Mouse (Mus musculus) common myeloid progenitor, adult 5-6 weeks (primary cell): ENCODE data around the gene Ccp110. TPM values are rescaled to one million over a fixed set of nuclear protein-coding genes. Genes with fewer than 3 reads are reported as not detected.

Experiments
- ATAC-seq: replicated peaks from 2 replicates; pipeline ENCODE4 v1.8.0; 2016; ENCODE audit warnings: low read depth, mild to moderate bottlenecking, moderate TSS enrichment, inconsistent platforms; ENCODE audit not compliant: poor library complexity, severe bottlenecking
- total RNA-seq: library from RNA; stranded (forward); fragments of 200-1000, 187-1606 nt; gene quantifications from 2 replicates; pipeline ENCODE4 v1.2.3, GENCODE M21; 2017

Ccp110 gene
- total RNA-seq, 1 experiment from 2014 or later, result 33.1 TPM

GRCm38 (mm10) chr7:118766119-118766833 lies 53.9 kb downstream of the Ccp110 start:
- ATAC-seq, result peak; percentile 82

GRCm38 (mm10) chr7:118766834-118767224 lies 54.5 kb downstream of the Ccp110 start:
- ATAC-seq, result no peak

DNA sequence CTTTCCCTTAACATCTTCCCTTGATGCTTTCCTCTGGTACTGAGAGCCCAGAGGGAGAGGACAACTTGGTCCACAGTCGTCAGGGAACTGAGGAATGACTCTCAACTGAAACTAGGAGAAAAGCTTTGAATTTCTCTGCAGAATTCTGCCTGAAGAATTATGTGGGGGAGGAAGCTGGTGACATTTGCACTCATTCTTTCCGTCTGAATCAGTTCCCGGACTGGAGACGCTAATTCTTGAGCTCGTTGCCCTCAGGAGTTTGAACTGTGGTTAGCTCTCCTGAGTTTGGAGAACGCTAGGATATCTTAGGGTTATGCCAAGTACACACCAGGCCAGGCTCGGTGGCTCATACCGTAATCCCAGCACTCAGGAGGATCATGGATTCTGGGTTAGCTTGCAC lies 56.9 kb downstream of the Ccp110 start:
- no peak for ATAC-seq

DNA sequence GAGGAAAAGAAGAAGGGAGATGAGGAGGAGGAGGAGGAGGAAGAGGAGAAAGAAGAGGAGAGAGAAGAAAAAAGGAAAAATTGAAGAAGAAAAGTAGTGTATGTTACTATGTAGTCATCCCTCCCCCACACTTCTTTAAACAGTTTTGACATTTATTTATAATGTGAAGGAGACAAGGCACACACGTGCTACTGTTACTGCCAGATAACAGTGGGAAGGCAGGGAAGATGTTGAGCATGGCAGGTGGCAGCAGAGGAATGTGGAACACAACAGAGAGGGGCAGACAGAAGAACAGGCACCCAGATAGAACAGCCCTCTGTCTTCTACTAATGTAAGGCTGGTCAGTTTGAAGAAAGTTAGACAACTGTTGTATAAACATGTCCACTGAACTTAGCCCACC lies 57.3 kb downstream of the Ccp110 start:
- no peak for ATAC-seq

DNA sequence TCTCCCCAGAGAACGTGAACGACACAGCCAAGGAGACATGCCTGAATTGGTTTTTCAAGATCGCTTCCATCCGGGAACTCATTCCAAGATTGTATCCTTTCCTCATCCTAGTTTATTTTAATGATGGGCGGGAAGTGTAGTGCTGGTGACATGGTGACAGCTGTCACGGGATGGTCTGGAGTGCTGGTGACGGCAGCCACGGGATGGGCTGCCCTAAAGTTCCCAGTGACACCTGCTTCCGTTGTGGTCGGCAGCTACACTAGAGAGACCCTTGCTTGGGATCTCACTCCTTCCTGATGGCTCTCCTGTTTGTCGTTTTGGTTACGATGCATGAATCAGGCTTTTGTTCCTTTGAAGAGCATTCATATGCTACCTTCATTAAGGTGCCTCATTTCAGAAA lies 60.7 kb downstream of the Ccp110 start:
- ATAC-seq, result no peak

DNA sequence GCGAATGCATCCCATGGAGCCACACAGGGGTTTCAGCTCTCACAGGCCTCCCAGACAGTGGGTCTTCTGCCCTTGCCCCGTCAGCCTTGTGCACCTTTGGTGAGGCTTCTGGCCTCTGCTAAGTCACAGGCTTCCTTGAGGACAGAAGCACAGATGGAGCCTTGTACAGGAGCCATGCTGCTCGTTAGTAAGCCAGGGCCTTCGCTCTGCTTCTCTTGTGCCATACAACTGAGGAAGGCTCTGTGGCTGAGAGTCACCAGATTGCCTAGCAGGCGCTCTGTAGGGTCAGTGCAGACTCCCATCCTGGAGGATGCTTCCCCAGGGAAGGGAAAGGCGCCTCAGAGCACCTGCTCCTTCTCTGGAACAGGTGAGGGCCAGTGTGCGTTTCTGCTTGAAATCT lies 63.6 kb downstream of the Ccp110 start:
- no peak for ATAC-seq

- ATAC-seq, result no peak
Observed at GRCm38 (mm10) chr7:118776491-118776890, 64.1 kb downstream of the Ccp110 start.

DNA sequence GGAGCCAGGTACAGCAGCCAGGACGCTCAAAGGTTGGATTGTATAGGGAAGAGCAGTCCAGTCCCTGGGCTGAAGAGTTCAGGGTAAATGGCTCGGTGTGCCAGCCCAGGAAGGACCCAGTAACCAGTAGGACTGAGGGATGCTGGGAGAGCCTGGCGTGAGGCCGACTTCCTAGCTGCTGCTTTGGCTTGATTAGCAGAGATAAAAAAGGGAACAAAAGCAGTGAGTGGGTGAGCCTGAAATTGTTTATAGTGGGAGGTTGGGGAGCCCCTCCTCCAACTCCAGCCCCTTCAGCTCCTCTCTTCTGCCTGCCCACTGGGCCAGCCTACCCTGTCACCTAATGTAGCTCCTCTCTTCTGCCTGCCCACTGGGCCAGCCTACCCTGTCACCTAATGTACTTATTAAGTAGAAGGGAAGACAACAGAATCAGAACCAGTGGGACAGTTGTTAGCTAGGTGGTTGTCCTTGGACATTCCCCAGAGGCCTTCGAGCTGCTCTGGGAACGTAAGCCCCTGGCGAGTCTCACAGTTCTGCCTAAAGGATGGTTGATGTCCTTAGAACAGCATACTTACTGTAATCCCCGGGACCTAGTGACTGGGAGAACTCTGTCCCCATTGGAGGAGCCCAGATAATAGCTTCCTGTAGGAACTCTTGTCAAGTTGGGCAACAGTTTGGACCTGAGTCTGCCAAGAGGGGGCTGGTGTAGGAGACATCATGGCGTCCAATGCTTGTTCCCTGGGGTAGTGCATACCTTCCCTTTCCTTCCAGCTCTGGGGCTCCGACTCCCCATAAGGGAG lies 65.4 kb downstream of the Ccp110 start:
- ATAC-seq, result peak; percentile 71

- ATAC-seq, result no peak
Observed at GRCm38 (mm10) chr7:118778561-118778960, 66.2 kb downstream of the Ccp110 start.

DNA sequence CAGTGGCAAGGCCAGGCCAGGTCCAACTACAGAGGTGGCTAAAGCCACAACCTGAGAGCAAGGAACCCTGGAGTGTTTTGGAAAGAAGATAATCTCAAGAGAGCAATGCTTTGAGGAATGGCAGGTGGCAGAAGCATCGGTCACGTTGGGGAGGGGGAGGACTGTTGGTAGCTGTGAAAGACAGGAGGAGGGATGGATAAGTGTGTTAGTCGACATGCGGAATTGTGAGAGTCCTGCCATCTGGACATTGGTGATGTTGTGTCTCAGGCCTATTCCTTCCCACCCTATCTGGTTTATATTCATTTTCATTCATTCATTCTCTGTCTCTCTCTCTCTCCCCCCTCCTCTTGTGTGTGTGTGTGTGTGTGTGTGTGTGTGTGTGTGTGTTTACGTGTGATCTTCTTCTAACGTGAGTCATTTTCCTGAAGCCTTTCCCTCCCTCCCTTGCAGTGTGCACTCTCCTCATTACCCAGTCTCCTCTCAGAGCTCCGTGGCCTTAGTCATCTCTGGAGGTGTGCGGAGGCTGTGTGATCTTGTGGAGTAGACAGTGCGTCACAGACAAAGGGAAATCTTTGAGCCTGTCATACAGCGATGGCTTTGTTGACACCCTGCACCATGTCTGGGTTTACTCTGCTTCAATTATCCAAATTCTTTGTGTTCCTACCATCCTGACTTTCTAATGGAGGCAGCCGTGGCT lies 71.1 kb downstream of the Ccp110 start:
- no peak for ATAC-seq

DNA sequence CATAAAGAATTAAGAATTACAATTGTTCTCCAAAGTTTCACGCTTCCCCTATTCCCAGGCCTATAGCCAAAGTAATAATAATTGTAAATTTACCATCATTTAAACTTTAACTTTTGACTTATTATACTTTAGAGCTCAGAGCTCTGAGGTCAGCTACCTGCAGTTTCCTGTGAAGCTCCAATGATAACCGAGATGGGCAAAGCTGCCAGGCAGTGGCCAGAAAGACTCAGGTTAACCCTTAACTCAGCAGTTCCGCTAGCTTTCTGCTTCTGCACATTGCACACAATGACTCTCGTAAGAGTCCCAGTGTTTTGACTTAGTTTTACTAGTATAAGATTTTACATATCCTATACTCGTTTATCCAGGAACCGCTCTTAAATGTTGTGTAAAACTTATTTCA lies 73.7 kb downstream of the Ccp110 start:
- no peak for ATAC-seq

Other genes with a start within 250 kb of the Ccp110 start
- 6.5 and 8.3 TPM in 2 replicates for gene Itpripl2, start 220.6 kb upstream of the Ccp110 start, total RNA-seq
- gene Coq7, start 179.2 kb upstream of the Ccp110 start, total RNA-seq, result 19.0 and 23.5 TPM in 2 replicates
- not detected in 2 replicates for gene Tmc7, start 127.8 kb upstream of the Ccp110 start, total RNA-seq
- not detected in 2 replicates for gene Tmc5, start 115.3 kb upstream of the Ccp110 start, total RNA-seq
- 26.6 and 38.0 TPM in 2 replicates for gene Gde1, start 6.8 kb upstream of the Ccp110 start, total RNA-seq
- 33.3 and 53.9 TPM in 2 replicates for gene Vps35l, start 27.7 kb downstream of the Ccp110 start, total RNA-seq
- gene Iqck, start 143.2 kb downstream of the Ccp110 start, total RNA-seq, result 1.8 and 2.4 TPM in 2 replicates
- gene Knop1, start 143.7 kb downstream of the Ccp110 start, total RNA-seq, result 76.8 and 85.4 TPM in 2 replicates